In the genomic region with DNA sequence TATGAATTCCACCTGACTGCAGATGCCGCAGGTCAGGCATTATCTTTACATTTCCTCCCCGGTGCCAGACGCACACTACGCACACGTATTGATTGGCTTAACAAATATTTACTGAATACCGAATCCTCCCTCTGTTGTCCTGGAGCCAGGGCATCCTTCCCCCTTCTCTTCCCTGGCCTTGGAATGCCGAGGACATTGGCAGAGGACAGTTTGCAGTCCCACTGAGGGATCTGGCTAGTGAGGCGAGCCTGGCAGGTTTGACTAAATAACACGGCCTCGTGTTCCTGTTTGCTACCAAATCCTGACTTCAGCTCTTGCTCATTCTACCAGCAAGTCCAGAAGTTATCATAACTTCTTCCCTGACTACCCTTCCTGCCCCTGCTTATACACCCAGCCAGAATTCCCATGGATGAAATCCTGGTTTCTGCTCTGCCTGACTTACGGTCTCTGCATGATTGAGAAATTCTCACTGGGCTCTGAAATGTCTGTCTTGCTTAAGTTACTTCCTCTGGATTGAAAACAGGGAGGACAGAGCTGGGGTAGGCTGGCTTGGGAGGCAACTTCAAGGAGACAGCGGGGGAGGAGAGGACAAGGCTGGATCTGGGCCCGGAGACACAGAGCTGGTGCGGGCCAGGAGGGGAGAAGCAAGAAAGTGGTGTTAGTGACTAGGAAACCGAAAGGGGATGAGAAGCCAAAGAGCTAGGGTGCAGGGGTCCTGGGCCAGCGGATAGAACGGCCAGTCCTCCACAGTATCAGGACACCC, we compare ENCODE assay signal across 9 mouse cellular contexts. TPM values are rescaled to one million over a fixed set of nuclear protein-coding genes. Genes with fewer than 3 reads are reported as not detected.
DNase-seq lines count a peak whose midpoint lies in the region; ATAC-seq and TF ChIP-seq lines count a peak whose summit lies in the region.
"Had no signal": no experiment of that assay in that cellular context is flagged by ENCODE, and none has a peak within 500 bp of the region (broad histone marks: within the 10 kb centered on the region; RNA-seq: fewer than 3 reads in every experiment).

No protein-coding gene starts in this region.

- no peak for DNase-seq in left cerebral cortex, adult 2 months (ENCODE audit: extremely low spot score in 1 of 2, low spot score in 2 of 2)
- no peak for DNase-seq in left cerebral cortex, postnatal 14 days (ENCODE audit: low spot score in 2 of 2)
- DNase-seq in cerebellum, postnatal 10 days = peak; percentile 73 to 76
- DNase-seq in heart, embryonic 10.5 days (ENCODE audit: low spot score) = no peak
- DNase-seq in kidney, postnatal 0 days (ENCODE audit: low spot score) = peak; percentile 93
- peak; percentile 75 to 87 for DNase-seq in lung, postnatal 4 days
- DNase-seq in frontal cortex, postnatal 14 days (ENCODE audit: low spot score in 2 of 2) = no peak
- no peak for DNase-seq in layer of hippocampus, adult 8-10 months (ENCODE audit: low spot score in 2 of 2)

- H3K4me2 ChIP-seq in kidney, postnatal 0 days (ENCODE audit: low read length) = peak overlapping the region; percentile 19; the same call in 1 of the 2 replicates

- H3K9ac ChIP-seq in kidney, postnatal 0 days (ENCODE audit: low read depth, low read length) = 0 out of 2 replicates have a peak overlapping the region, but pooled peaks have one; percentile 24

- ATAC-seq in kidney, postnatal 0 days (replicated peaks; ENCODE audit: low FRiP score, low read depth) = peak; percentile 19; the same call in 1 of the 2 replicates
- ATAC-seq: Patski had no signal

- H3K27me3 ChIP-seq in heart, embryonic 10.5 days (ENCODE audit: insufficient read depth, poor library complexity, severe bottlenecking) = no peaks in the 10 kb centered on the region
- no peaks in the 10 kb centered on the region for H3K27me3 ChIP-seq in kidney, postnatal 0 days (ENCODE audit: insufficient read depth, low read length)
- H3K27me3 ChIP-seq: Patski had no signal

- H3K4me1 ChIP-seq in heart, embryonic 10.5 days = peaks cover 85% of the 10 kb centered on the region
- peaks cover 63% of the 10 kb centered on the region for H3K4me1 ChIP-seq in kidney, postnatal 0 days (replicated peaks; ENCODE audit: insufficient read depth, low read length)

- WGBS in heart, embryonic 10.5 days = 53% methylated on average over 17 of the region's 17 CpGs
- WGBS in kidney, postnatal 0 days = 30% methylated on average over 17 of the region's 17 CpGs

- intact Hi-C loops in left cerebral cortex, adult 2 months (cut with DNase I) = no loop called here
- intact Hi-C loops in left cerebral cortex, postnatal 14 days (cut with DNase I) = no loop called here

- no peak overlapping the region for H3K4me3 ChIP-seq in left cerebral cortex, adult 2 months
- H3K4me3 ChIP-seq in heart, embryonic 10.5 days = no peak overlapping the region
- H3K4me3 ChIP-seq in kidney, postnatal 0 days (replicated peaks; ENCODE audit: low read depth, low read length) = no peak overlapping the region

- TF ChIP-seq CTCF in left cerebral cortex, adult 2 months (IDR thresholded peaks at IDR 0.05) = no peak
- TF ChIP-seq CTCF in kidney, postnatal 0 days (IDR thresholded peaks at IDR 0.05; ENCODE audit: low read depth) = no peak

- peaks cover 33% of the 10 kb centered on the region for H3K36me3 ChIP-seq in heart, embryonic 10.5 days
- 0 out of 2 replicates have a peak, but pooled peaks cover 3% of the 10 kb centered on the region for H3K36me3 ChIP-seq in kidney, postnatal 0 days (ENCODE audit: insufficient read depth, low read length)

- peak overlapping the region; percentile 79 for H3K27ac ChIP-seq in left cerebral cortex, adult 2 months
- H3K27ac ChIP-seq in heart, embryonic 10.5 days = peak overlapping the region; percentile 75
- H3K27ac ChIP-seq in kidney, postnatal 0 days = peak overlapping the region; percentile 86

- no peaks in the 10 kb centered on the region for H3K9me3 ChIP-seq in heart, embryonic 10.5 days
- no peaks in the 10 kb centered on the region for H3K9me3 ChIP-seq in kidney, postnatal 0 days (replicated peaks; ENCODE audit: low read length)

RNA-seq across cellular contexts. Expression of a gene that starts 21.0 kb away (rescaled TPM):
- total RNA-seq in left cerebral cortex, adult 2 months (2021) = 100 to 1,000 TPM; 341 to 357 TPM
- 100 to 1,000 TPM; 285 to 305 TPM for total RNA-seq in left cerebral cortex, postnatal 14 days (2021)
- 37.4 and 51.8 TPM in 2 replicates for polyA plus RNA-seq in heart, embryonic 10.5 days (2016; fragmentation: Nextera tagmentation; extraction: Ambion mirVana)
- 42.6 and 44.5 TPM in 2 replicates for polyA plus RNA-seq in kidney, postnatal 0 days (2015; fragmentation: Nextera tagmentation; extraction: Ambion mirVana)
- total RNA-seq in layer of hippocampus, adult 8-10 months (2022) = 100 to 1,000 TPM; 293 to 333 (median 304) TPM

RNA-seq across cellular contexts. Expression of a gene that starts 42.8 kb away (rescaled TPM):
- 10 to 100 TPM; 11.4 to 12.9 TPM for total RNA-seq in left cerebral cortex, adult 2 months (2021)
- 1 to 10 TPM; 8.6 to 10.0 TPM for total RNA-seq in left cerebral cortex, postnatal 14 days (2021)
- polyA plus RNA-seq in heart, embryonic 10.5 days (2016; fragmentation: Nextera tagmentation; extraction: Ambion mirVana) = 22.5 and 28.1 TPM in 2 replicates
- polyA plus RNA-seq in kidney, postnatal 0 days (2015; fragmentation: Nextera tagmentation; extraction: Ambion mirVana) = 26.2 and 27.0 TPM in 2 replicates
- total RNA-seq in layer of hippocampus, adult 8-10 months (2022) = 10 to 100 TPM in 3 of 4 experiments, 1 to 10 TPM in 1; 10.0 to 13.6 (median 11.3) TPM

Comparison
In these comparisons a context has a peak if more than half of its experiments do, and no peak if none do; other contexts are left out.
1. DNase-seq: peak in cerebellum, postnatal 10 days (2 of 2), kidney, postnatal 0 days (single experiment) and lung, postnatal 4 days (2 of 2); none in left cerebral cortex, adult 2 months (0 of 2), left cerebral cortex, postnatal 14 days (0 of 2), heart, embryonic 10.5 days (single experiment), frontal cortex, postnatal 14 days (0 of 2) and layer of hippocampus, adult 8-10 months (0 of 2).
2. Peak in every context shown above with its lines, with median percentiles within 50 percentile points of each other: H3K27ac ChIP-seq.